Mouse (Mus musculus): ENCODE results near the gene Pdxk.

- TF ChIP-seq POLR2A (IDR thresholded peaks at IDR 0.05; ENCODE audit: insufficient read depth, low read length), result no peak
- TF ChIP-seq EP300 (IDR thresholded peaks at IDR 0.05; ENCODE audit: insufficient read depth, low read depth, low read length), result no peak
These were observed 35.6 kb downstream of the Pdxk start for GRCm38 (mm10) chr10:78429180-78429579.
